Mouse (Mus musculus): Measurements from ENCODE around the gene Fbxo42. TPM values are rescaled to one million over a fixed set of nuclear protein-coding genes. Genes with fewer than 3 reads are reported as not detected.

Gene Fbxo42
- polyA plus RNA-seq, 1 experiment from 2014 or later: 29.6 TPM

DNA sequence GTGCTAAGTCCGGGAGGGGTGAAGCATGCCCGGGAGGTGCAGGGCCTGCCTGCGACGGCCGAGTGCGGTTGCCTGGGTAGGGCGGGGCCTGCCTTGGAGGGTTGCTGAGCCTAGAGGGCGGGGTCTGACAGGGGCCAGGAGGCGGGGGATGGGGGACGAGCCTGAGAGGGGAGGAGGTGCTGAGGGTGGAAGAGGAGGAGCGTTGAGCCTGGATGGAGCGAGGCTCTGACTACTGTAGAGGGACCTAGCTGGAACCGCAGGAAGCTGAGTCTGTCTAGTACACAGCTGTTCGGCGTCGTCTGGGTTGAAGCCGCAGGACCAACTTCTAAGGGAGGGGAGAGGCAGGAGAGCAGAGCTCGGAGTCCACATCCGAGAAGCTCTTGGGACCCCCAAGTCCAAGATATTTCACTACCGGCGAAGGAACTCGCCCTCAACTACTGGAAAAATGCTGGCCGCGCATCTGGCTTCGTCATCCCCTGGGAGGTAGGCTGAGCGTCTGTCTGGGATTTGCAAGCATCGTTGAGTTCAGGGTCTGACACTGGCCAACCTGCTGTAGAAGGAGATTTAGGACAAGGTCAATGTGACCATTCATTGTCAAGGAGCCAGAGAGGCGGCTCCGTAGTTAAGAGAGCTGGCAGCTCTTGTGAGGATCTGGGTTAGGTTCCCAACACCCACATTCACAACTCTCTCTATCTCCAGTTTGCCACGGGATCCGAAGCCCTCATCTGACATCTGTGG, 91.8 kb downstream of the Fbxo42 start, which contains the start of gene Arhgef19:
Arhgef19 (plus strand) TSS at position 112 of the 738 bp plus-strand sequence.
- DNase-seq (ENCODE audit: extremely low spot score, low spot score): peak; percentile 82
- peaks cover 96% of the 10 kb centered on the region for H3K27me3 ChIP-seq (ENCODE audit: poor library complexity, severe bottlenecking)
- H3K27ac ChIP-seq: 0 out of 2 replicates have a peak within 1 kb of the TSS, but pooled peaks have one; percentile 9
- H3K4me1 ChIP-seq: peaks cover 56% of the 10 kb centered on the region
- H3K4me3 ChIP-seq: peak within 1 kb of the TSS; percentile 49
- 3% methylated on average over 31 of the region's 31 CpGs for WGBS
- H3K9me3 ChIP-seq: no peaks in the 10 kb centered on the region
- H3K36me3 ChIP-seq (replicated peaks): no peaks in the 10 kb centered on the region

DNA sequence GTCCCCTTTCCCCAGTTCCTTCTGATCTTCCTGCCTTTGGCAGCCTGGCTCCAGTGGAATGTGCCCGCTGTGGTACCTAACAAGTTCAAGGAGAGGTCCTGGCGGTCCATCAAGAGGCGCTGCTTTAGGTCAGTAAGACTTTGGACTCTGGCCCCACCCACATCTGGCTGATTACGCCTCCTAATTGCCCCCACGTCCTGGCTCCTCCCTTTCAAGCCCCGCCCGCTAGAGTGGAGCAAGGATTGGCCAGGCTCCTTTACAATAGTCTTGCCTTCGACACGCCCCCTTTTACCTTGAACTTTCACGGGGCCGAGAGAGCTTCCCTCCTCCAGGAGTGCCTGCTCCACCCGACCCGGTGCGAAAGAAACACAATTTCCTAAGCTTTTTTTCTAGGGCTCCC, 92.9 kb downstream of the Fbxo42 start:
- H3K4me1 ChIP-seq: peaks cover 65% of the 10 kb centered on the region
- peak; percentile 62 for DNase-seq (ENCODE audit: extremely low spot score, low spot score)
- H3K4me3 ChIP-seq: peak overlapping the region; percentile 7; the same call in 1 of the 2 replicates
- no peaks in the 10 kb centered on the region for H3K9me3 ChIP-seq
- H3K27me3 ChIP-seq (ENCODE audit: poor library complexity, severe bottlenecking): peaks cover 98% of the 10 kb centered on the region
- no peaks in the 10 kb centered on the region for H3K36me3 ChIP-seq (replicated peaks)
- 2% methylated on average over 14 of the region's 14 CpGs for WGBS
- H3K27ac ChIP-seq: no peak overlapping the region

DNA sequence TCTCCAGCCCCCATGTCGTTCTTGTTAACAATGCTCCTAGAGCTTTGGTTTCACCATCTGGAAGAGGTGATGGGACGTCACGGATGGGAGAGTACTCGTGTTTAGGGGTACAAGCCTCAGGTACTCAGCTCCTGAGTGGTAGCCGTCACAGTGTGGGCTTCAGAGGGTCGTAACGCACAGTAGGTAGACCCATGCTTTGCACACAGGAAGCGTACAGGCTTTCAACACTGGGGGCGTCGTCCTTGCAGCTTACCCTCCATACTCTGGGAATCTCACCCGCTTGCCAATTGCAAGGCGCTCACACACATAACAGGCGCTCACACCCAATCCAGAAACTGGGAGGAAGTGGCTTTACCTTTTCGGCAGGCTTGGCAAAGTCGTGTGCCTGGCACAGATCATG, 94.1 kb downstream of the Fbxo42 start:
- peaks cover 100% of the 10 kb centered on the region for H3K27me3 ChIP-seq (ENCODE audit: poor library complexity, severe bottlenecking)
- H3K9me3 ChIP-seq: no peaks in the 10 kb centered on the region
- DNase-seq (ENCODE audit: extremely low spot score, low spot score): no peak
- H3K27ac ChIP-seq: no peak overlapping the region
- no peak overlapping the region for H3K4me3 ChIP-seq
- H3K36me3 ChIP-seq (replicated peaks): no peaks in the 10 kb centered on the region
- 28% methylated on average over 15 of the region's 15 CpGs for WGBS
- peaks cover 75% of the 10 kb centered on the region for H3K4me1 ChIP-seq

DNA sequence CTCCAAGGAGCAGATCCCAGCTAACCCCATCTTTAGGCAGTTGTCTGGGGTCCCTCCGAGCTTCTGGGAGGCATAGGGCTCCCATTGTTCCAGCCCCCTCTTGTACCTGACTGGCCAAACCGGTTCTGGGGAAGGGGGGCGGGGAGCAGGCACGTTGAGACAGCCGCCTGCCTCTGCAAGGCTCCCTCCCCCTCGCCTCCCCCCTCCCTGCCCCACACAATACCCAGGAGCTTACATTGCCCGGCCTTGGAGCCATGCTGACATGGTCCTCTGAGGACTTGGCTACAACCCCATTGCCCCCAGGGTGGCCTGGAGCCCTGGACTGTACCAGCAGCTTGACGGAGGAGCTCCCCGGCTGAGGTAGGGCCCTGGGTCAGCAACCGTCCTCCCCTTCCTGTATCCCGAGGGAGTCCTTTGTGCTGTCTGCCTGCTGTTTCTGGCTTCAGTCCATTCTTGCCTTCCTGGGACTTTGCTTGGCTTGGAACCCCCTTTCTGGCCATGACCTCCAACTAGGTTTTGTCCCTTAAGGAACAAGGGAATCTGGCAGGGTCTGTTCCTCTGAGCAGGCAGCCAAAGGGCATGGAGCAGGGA, 95.0 kb downstream of the Fbxo42 start:
- no peak for DNase-seq (ENCODE audit: extremely low spot score, low spot score)
- H3K4me1 ChIP-seq: peaks cover 83% of the 10 kb centered on the region
- H3K9me3 ChIP-seq: no peaks in the 10 kb centered on the region
- H3K27me3 ChIP-seq (ENCODE audit: poor library complexity, severe bottlenecking): peaks cover 100% of the 10 kb centered on the region
- H3K4me3 ChIP-seq: peak overlapping the region; percentile 24
- WGBS: 5% methylated on average over 11 of the region's 11 CpGs
- H3K27ac ChIP-seq: peak overlapping the region; percentile 36
- no peaks in the 10 kb centered on the region for H3K36me3 ChIP-seq (replicated peaks)

DNA sequence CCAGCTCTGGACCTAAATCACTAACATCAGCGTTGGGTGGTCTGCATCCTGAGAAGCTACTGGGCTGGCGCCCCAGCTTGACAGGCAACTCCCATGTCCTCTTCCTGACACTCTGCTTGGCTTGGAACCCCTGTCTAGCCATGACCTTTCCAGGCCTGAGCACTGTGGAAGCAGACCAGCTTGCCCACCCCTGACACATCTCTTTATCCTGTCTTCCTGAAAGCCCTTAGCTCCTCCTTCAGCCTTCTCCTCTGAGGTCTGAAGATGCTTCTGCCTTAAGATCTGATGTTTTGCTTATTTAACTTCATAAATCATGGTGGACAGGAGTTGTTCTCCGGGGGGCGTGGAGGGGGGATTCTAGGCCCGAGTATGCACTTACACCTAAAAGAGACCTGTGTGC, 95.9 kb downstream of the Fbxo42 start:
- Histone ChIP-seq H3K9me3 (no peaks in the 10 kb centered on the region), H3K36me3 (replicated peaks) (no peaks in the 10 kb centered on the region), H3K4me3 (no peak overlapping the region), H3K4me1 (peaks cover 90% of the 10 kb centered on the region), H3K27me3 (ENCODE audit: poor library complexity, severe bottlenecking) (peaks cover 100% of the 10 kb centered on the region), H3K27ac (no peak overlapping the region)
- DNase-seq (ENCODE audit: extremely low spot score, low spot score): no peak
- WGBS: 68% methylated on average over 5 of the region's 5 CpGs

DNA sequence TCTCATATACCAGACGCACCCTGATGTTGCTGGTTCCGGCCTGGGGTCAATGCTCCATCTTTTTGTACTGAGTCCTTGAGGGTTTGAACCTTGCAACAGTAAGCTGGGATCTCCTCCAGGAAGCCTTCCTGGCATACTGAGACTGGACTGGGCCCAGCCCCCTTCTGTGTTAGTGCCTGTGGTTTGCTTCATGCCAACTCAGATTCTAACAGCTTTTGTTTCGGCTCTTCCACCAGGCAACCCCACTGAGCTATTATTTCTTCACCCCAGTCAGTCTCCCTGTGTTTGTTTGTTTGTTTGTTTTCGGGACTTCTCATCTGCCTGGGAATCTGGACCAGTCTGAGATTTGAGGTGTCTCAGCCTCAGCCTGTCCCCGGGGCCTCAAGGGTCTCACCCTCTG, 96.7 kb downstream of the Fbxo42 start:
- DNase-seq (ENCODE audit: extremely low spot score, low spot score): no peak
- H3K4me1 ChIP-seq: peaks cover 89% of the 10 kb centered on the region
- 0 out of 2 replicates have a peak overlapping the region, but pooled peaks have one; percentile 11 for H3K4me3 ChIP-seq
- no peaks in the 10 kb centered on the region for H3K36me3 ChIP-seq (replicated peaks)
- WGBS: 45% methylated on average over 5 of the region's 5 CpGs
- H3K9me3 ChIP-seq: no peaks in the 10 kb centered on the region
- peak overlapping the region; percentile 72 for H3K27ac ChIP-seq
- H3K27me3 ChIP-seq (ENCODE audit: poor library complexity, severe bottlenecking): peaks cover 100% of the 10 kb centered on the region

DNA sequence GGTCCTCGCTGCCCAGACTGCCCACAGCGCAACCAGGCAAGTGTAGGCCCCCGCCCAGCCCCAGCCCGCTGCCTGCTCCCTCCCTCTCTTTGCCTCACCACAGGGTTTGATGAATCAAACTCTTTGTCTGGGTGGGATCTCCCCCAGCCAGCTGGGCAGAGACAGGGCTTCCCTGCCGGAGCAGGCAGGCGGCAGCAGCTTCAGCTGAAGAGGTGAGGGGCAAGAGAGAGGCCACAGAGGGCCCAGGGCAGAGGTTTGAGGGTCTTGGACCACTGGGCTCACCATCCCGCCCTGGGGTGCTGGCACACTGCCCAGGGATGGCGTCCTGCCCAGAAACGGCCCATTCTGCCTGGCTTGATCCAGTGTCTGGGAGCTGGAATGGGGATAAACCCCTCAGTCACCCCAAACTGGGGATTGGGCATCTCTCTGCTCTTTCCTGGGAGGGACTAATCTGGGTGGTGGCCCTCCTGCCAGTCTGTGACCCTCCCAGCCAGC, 97.3 kb downstream of the Fbxo42 start:
- H3K27me3 ChIP-seq (ENCODE audit: poor library complexity, severe bottlenecking): peaks cover 100% of the 10 kb centered on the region
- DNase-seq (ENCODE audit: extremely low spot score, low spot score): no peak
- no peaks in the 10 kb centered on the region for H3K36me3 ChIP-seq (replicated peaks)
- peak overlapping the region; percentile 11 for H3K4me3 ChIP-seq
- H3K4me1 ChIP-seq: peaks cover 83% of the 10 kb centered on the region
- peak overlapping the region; percentile 72 for H3K27ac ChIP-seq
- WGBS: 13% methylated on average over 9 of the region's 9 CpGs
- H3K9me3 ChIP-seq: no peaks in the 10 kb centered on the region

DNA sequence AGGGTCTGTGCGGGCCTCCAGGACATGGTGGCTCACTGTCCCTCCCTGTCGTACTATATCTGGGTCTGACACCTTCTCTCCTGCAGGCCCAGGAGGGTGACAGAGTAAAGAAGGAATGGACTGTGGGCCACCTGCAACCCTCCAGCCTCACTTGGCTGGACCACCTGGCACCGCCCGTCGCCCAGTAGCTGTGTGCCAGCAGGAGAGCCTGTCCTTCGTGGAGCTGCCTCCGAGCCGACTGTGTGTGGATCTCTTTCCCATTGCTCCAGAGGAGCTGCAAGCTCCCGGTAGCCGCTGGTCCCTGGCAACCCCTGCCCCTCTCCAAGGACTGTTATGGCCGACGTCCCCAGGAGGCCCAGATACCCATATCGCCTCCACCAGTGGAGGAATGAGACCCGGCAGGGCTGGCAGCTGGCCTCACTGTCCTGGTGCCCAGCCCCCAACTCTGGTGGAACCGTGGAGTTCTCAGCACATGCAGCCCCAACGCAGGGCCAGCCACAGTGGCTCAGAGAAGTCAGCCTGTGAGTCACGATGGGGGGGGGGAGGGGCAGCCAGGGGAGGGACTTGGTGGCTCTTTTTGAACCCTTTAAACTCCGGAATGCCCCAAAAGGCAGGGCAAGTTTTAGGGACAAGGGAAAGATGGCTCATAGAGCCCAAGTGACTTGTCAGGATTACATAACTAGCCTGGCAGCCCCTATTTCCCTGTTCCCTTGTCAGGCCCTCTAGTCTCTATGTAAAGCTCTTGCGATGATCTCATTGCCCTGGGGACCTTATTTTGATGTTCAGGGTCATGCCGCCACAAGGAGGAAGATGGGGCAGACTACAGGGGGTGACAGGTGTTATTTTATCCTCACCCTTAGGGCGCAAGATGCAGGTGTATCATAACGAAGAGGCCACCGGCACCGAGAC, 98.6 kb downstream of the Fbxo42 start:
- 26% methylated on average over 24 of the region's 24 CpGs for WGBS
- H3K4me3 ChIP-seq: peak overlapping the region; percentile 48; the same call in 1 of the 2 replicates
- H3K36me3 ChIP-seq (replicated peaks): no peaks in the 10 kb centered on the region
- H3K4me1 ChIP-seq: peaks cover 79% of the 10 kb centered on the region
- no peak for DNase-seq (ENCODE audit: extremely low spot score, low spot score)
- no peak overlapping the region; the same call in 1 of the 2 replicates for H3K27ac ChIP-seq
- H3K27me3 ChIP-seq (ENCODE audit: poor library complexity, severe bottlenecking): peaks cover 100% of the 10 kb centered on the region
- H3K9me3 ChIP-seq: no peaks in the 10 kb centered on the region

DNA sequence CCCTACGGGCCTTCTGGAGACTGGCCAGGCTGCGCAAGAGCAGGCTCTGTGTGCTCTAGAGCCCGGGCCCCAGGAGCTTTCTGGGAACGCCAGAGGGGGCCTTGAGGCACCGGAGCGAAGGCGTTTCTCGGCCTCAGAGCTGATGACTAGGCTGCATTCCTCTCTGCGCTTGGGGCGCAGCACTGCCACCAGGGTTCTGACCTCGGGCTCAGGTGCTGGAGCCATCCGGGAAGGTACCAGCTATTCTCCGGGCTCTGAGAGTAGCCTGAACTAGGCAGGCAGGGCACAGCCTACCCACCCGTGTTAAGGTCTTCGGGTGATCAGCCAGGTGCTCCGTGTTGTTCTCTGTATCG, 99.3 kb downstream of the Fbxo42 start:
- peaks cover 75% of the 10 kb centered on the region for H3K4me1 ChIP-seq

DNA sequence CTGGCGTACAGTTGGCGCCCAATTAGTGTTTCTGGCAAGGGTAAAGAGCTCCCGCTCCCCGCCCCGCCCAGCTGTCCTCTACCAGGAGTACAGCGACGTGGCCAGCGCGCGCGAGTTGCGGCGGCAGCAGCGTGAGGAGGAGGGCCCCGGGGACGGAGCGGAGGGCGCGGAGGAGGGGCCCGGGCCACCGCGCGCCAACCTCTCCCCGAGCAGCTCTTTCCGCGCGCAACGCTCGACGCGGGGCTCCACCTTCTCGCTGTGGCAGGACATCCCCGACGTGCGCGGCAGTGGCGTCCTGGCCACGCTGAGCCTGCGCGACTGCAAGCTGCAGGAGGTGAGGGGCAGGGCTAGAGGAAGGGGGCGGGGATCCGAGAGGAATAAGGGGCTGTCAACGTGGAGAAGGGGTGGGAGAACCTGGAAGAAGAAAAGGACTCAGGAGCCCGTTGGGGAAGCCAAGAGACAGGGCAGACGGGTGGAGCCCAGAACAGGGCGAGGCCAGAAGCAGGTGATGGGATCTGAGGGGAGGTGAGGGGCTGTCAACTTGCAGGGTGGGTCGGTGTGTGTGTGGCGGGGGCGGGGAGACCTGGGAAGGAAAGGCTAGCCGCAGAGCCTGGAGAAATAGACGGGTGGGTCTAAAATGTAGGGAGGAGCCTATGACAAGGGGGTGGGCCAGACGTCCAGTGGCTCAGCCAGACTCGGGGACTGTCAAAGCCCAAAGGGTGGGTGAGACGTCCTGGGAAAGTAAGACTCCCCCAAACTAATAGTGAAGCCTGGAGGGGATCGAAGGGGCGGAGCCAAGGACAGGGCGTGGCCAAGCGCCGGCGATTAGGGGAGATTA, 100.3 kb downstream of the Fbxo42 start:
- Histone ChIP-seq H3K36me3 (replicated peaks) (no peaks in the 10 kb centered on the region), H3K27me3 (ENCODE audit: poor library complexity, severe bottlenecking) (peaks cover 86% of the 10 kb centered on the region), H3K4me1 (peaks cover 65% of the 10 kb centered on the region), H3K9me3 (no peaks in the 10 kb centered on the region), H3K27ac (0 out of 2 replicates have a peak overlapping the region, but pooled peaks have one; percentile 11), H3K4me3 (peak overlapping the region; percentile 48)
- WGBS: 1% methylated on average over 59 of the region's 60 CpGs
- DNase-seq (ENCODE audit: extremely low spot score, low spot score): no peak

More for the DNA sequence above, 99.3 kb downstream of the Fbxo42 start:
- WGBS: 2% methylated on average over 17 of the region's 17 CpGs
- Histone ChIP-seq H3K27me3 (ENCODE audit: poor library complexity, severe bottlenecking) (peaks cover 96% of the 10 kb centered on the region), H3K36me3 (replicated peaks) (no peaks in the 10 kb centered on the region), H3K4me3 (peak overlapping the region; percentile 48), H3K9me3 (no peaks in the 10 kb centered on the region), H3K27ac (no peak overlapping the region; the same call in 1 of the 2 replicates)
- DNase-seq (ENCODE audit: extremely low spot score, low spot score): no peak

DNA sequence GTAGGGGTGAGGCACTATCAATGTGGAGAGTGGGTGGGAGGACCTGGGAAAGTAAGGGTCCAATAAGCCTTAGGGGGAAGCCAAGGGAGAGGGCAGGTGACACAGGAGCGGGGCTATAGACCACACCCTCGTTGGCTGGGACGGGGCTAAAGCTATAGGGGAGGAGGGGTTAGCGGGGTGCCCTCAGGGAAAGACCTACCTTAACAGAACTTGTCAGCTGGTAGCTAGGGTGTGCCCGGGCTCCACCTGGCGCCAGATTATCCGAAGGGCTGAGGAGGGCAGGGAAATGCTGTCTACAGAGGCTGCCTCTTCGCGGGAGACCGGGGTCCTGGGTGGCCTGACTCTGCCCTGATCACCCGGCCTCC, 100.9 kb downstream of the Fbxo42 start:
- Histone ChIP-seq H3K4me3 (peak overlapping the region; percentile 48), H3K36me3 (replicated peaks) (no peaks in the 10 kb centered on the region), H3K9me3 (no peaks in the 10 kb centered on the region), H3K27me3 (ENCODE audit: poor library complexity, severe bottlenecking) (peaks cover 80% of the 10 kb centered on the region), H3K4me1 (peaks cover 60% of the 10 kb centered on the region), H3K27ac (no peak overlapping the region)
- DNase-seq (ENCODE audit: extremely low spot score, low spot score): no peak
- 11% methylated on average over 11 of the region's 11 CpGs for WGBS

DNA sequence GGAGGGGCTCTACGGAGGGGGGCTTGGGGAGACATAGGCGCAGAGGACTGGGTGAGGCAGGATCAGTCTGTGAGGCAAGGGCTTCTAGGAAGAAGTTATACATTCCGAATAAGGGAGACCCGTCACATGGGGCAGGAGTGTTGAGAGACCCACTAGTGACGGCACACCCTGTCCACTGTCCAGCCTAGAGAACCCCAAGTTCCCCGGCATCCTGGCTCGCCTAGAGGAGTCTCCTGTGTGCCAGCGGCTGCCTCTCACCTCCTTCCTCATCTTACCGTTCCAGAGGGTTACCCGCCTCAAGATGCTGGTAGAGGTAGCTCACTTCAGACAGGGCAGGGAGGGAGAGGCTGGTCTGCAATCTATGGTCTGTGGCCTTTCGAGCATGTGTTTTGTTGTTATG, 101.7 kb downstream of the Fbxo42 start:
- Histone ChIP-seq H3K36me3 (replicated peaks) (no peaks in the 10 kb centered on the region), H3K9me3 (no peaks in the 10 kb centered on the region), H3K27me3 (ENCODE audit: poor library complexity, severe bottlenecking) (peaks cover 75% of the 10 kb centered on the region), H3K27ac (no peak overlapping the region), H3K4me3 (no peak overlapping the region), H3K4me1 (peaks cover 52% of the 10 kb centered on the region)
- 76% methylated on average over 11 of the region's 11 CpGs for WGBS
- no peak for DNase-seq (ENCODE audit: extremely low spot score, low spot score)

Measured in forebrain, embryonic 10.5 days (tissue).